Mouse (Mus musculus): Measurements from ENCODE around the gene Mpnd. TPM values are rescaled to one million over a fixed set of nuclear protein-coding genes. Genes with fewer than 3 reads are reported as not detected.

The Mpnd gene
- total RNA-seq, 2 experiments from 2014 or later = 31.6 to 36.9 TPM

DNA sequence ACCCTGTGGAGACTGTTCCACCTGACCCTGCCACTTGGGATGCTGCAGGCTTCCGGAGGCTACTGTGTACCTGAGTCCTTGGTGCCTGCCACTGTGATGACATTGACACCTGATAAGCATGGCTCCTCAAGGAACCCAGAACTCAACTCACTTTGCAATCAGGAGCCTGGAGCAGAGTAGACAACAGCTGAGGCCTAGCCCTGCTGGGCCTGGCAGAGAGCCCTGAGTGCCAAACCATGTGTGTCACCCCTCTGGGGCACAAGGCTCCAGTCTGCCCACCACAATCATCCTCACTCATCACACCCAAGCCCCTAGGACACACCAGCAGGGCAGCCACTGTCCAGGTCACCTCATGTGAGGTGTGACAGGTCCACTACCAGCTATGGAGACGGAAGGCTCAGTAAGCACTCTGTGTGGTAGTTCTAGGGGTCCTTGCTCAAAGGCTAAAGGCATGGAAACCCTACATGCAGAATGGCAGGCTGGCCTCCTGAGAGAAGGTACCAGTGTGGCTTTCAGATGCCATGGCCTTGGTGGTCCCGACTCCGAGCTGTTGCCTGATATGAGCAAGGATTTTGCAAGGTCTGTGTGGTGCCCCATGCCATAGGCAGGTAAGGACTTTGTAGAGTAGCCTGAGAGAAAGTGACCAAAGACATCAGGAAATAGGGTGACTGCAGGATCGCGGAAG is 15.0 kb downstream of the Mpnd start:
- no peak for DNase-seq

DNA sequence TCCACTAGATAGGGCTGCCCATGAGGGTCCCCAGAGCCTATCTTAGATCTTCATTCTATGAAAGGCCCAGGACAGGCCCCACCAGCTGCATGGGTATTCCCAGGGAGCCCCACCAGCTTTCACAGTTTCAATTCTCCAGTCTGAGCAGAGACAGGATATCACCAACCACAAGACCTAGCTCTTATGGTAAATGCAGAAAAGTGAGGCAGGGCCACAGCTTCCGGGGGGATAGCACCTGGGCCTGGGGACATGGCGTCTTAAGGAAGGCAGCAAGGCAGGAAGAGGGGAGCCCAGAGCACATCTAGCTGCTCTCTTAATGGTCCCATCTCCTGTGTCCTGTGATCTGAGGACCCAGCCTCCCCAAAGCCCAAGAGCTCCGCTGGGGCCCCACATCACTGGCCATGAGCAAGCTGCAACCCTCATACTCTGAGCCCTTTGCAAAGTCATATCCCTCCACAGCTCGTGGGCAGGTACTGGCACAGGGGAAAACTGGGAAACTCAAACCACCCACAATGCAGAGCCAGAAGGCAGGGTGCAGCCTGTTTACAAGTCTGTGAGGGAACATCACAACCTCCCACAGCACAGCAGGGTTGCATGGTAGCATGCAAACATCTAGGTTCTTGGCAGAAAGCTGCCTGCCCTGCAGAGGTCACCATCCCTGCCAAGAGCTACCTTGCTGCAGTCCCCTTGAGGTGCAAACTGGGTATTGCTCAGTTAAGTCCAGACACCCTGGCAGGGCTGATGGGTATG is 15.8 kb downstream of the Mpnd start:
- DNase-seq = no peak

DNA sequence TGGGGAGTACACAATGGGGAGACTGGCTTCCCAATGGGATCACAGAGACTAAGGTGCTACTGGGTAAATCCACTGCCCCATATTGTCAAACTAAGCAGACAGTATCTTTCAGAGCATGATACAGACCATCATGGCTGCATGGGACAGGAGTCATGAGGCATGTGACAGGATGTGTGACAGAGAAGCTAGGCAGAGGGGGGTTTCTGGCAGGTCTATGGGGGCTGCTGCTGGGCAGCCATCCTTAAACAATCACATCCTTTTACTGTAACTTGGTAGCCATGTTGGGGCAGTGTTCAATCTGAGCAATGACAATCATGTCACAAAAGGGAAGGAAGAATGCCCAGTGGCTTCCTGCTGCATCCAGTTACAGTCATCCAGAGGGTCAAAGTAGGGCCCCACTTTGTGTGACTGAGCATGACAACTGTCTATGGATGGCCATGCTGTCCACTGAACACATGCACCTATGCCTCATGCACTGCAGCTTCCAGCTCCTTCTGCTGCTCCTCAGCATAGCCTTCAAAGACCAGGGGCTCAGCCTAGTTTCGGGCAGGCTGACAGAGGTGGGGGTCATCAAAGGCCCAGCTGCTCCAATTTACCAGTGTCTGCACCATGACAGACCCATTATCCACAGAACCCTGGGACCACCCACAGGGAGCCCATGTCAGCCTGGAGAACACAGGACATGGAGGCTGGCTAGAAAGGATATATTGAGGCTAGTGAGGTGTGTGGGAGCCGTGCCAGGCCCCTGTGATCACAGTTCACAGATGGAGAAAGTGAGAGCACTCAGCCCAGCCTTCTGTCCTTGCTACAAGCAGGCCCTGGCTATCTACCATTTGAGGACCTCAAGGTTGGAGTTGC is 16.8 kb downstream of the Mpnd start:
- DNase-seq = no peak

DNA sequence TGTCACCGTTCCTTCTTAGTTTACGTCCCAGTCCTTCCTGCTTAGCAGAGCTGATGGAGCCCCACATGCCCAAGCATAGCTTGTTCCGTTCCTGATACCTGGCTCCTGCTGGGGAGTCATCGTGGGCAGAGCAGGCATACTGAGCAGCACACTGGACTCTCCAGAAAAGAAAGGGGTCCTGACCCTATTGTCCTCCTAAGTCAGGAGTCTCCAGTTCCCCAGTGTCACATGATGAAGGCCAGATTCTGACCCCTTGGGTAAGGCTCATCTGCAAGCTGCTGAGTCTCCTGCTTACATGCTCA is 17.4 kb downstream of the Mpnd start:
- no peak for DNase-seq

DNA sequence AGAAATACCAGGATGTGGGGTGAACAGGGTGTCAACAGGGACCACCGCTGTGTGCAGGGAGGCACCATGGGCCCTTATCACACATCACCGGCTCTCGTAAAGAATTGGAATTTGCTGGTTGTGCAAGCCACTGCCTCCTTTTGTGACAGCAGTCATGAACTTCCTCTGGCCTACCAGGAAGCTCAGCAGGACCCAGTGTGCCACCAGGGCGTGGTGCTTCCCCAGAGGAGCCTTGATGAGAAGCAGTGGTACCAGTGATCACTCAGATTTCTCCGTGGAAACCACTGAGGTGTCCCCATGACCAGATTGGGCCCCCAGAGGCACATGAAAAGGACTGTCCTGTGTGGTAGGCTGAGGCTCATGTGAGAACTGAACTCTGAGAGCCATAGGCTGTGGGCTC is 17.9 kb downstream of the Mpnd start:
- no peak for DNase-seq

DNA sequence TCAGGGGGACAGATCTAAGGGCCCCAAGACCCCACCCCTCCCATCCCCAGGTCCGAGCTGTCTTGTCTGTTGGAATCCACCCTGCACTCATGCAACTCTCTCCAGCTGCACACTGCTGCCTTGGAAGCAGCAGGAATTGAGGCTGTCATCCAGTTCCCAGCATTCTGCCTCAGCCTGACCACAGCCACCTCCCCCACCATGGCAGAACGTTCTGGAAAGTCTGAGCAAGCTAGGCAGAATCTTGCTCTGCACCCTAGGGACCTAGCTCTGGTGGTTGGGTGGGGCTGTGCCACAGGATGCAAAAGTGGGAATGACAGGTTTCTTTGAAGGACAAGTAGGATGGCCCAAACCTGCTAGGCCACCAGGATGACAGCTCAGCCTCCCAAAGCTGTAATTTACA is 19.0 kb downstream of the Mpnd start:
- DNase-seq = no peak

DNA sequence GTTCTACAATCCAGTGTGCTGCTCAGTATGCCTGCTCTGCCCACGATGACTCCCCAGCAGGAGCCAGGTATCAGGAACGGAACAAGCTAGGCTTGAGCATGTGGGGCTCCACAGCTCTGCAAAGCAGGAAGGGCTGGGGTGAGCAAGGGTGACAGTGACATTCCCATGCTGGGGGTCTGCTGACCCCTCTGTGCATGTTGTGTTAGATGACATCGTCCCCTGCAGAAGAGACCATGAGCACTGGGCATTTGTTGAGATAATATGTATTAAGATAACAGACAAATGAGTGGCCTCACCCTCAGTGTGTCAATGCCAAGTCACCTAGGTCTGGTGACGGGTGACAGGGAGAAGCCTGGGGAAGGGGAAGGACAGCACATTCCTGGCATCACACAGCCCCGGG is 19.4 kb downstream of the Mpnd start:
- DNase-seq = no peak

DNA sequence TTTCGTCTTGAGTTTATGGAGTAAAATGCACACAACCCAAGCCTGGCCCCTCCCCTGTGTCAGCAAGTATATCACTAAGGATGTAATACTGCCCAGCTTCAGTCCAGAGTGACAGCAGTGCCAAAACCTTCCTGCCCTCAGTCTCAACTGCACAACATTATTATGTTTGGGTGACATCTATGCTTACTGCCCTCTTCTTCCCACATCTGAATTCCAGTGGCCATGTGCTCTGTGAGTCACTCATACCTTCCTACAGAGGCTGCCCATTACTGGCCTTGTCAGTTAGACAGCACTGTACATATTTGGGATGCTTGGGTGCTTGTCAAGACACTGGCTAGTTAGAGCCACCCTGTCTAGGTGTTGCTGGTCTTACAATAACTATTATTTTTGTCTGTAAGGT is 20.8 kb downstream of the Mpnd start:
- DNase-seq = no peak

DNA sequence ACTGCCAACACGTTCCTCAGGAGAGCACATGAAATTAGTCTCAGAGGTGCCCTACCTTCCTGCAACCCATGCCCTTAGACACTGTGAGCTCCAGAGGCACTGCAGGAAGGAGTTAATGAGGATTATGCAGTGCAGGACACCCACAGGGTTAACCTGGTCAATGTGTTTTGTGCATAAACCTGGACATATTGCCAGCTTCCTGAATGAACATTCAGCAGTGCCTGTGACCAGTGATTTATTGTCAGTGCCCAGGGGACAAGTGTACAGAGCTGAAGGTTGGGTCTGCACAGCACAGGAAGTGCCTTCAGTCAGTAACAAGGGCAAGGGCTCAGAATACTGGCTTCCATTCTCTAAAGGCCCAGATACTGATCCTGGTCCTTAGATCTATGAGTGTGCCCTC is 21.4 kb downstream of the Mpnd start:
- DNase-seq = no peak

DNA sequence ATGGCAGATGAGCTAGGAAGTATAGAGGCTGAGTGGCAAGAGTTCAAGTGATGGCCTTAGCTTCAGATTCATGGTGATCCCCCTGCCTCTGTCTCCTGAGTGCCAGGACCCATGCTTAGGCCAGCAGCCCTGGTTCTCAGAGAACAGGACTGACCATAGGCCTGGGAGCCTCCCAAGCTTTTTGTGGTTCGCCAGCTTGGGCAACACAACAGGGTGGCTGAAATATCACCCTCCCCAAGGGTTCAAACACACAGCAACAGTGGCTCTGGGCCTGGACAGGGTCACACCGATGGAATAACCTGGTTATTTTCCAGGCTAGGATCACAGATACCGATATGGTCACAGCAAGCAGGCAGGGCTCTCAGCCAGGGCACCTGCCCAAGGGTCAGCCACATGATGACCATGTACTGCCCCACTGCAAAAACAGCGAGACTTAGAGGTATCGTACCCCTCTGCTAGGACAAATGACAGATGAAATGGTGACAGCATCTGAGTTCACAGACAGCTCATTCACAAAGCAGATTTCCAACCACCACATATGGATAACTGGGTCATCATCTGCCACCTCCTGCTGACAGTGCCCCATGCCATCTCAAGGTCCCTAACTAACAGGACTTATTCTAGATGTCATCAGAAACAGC is 22.4 kb downstream of the Mpnd start:
- DNase-seq = no peak

DNA sequence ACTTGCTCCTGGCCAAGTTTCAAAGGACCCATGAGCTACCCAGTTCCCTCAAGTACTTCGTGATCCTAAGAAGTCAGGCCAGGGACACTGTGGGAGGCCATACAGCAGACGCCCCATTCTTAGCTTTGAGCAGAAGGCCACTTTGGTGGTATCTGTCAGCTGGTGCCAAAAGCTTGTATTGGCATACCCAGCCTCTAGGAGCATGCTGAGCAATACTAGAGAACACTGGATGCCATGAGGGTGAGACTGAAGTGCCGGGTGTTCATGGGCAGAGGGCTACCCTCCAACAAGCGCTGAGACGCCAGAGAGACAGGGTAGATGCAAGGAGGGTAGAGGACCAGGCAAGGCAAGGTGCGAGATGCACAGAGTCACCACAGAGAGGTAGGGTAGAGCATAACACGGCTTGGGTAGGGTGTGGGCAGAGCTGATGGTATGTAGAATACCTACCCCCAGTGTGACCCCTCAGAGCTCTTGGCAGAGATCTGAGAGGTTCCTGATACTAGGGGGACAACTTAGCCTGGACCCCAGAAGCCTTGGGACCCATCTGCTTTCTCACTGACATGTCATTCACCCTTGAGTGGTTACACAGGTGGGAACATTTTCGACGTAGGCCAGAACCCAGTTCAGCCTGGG is 24.8 kb downstream of the Mpnd start:
- DNase-seq = no peak

DNA sequence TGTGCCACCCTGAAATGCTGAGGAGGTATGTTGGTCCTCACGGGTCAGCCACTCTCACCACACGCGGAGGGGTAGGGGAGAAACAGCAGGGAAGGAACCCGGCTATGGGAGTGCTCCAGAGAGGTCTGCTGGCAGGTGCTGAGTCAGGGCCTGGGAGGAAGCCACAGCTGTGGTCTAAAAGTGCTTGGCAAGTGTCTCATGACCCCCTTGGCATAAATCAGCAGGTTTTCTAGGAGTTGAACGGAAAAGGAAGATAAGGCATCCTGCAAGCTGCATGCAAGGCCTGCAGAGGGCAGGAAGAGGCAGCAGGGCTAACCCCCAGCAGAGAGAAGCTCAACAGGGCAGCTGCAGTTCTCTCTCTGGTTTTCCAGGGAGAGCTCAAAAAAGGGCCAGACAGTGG is 25.4 kb downstream of the Mpnd start:
- DNase-seq = no peak

DNA sequence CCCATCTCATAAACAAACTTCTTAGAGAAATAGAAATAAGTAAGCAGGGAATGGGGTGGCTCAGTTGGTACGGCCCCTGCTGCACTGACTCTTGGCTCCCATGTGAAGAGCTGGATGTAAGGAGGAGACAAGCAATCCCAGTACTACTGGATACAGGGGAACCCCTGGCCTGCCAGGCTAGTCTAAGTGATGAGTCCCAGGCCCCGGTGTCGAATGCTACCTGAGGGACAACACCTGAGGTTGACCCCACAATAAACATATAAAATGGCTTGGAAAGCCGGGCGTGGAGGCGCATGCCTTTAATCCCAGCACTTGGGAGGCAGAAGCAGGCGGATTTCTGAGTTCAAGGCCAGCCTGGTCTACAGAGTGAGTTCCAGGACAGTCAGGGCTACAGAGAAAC is 25.9 kb downstream of the Mpnd start:
- DNase-seq = no peak

DNA sequence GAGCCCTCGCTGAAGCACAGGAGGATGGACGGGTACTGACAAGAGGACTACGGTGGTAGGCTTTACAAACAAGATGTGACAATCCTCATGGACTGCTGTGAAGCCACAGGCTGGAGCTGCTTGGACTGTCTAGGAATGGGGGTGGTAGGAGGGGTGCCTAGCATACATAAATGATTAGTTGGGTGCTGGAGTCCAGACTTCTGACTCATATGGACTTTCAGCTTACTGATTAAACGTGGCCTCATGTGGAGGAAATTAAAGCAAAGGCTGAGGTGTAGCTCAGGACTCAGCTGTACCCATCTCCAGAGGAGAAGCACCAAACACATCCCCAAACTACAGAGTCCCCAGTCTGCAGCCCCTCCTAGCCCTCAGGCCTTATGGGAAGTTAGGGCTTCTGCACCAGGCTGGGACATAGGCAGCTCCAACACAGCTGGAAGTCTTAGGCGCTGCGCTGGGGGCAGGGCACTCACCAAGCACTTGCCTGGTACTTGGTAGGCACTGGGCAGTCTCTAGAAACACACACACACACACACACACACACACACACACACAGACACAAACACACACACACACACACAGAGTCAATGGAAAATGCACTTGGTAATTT is 26.7 kb downstream of the Mpnd start:
- no peak for DNase-seq

DNA sequence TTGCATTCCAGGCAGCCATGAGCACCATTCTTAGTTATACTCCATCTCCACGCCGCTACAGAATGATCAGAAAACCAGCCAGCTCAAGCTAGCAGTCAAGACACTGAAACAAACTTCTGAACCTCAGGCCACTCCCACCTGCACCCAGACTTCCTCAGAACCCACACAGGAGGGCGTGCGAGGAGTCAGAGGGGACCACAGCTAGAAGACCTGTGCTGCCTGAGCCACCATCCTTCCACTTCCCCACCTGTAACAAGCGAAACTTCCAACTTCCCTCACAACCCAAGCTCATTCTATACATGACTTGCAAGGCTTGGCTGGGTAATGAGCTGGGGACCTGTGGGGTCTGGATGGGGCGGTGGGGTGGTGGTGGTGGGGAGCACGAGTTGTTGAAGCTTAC is 27.3 kb downstream of the Mpnd start:
- DNase-seq = no peak

DNA sequence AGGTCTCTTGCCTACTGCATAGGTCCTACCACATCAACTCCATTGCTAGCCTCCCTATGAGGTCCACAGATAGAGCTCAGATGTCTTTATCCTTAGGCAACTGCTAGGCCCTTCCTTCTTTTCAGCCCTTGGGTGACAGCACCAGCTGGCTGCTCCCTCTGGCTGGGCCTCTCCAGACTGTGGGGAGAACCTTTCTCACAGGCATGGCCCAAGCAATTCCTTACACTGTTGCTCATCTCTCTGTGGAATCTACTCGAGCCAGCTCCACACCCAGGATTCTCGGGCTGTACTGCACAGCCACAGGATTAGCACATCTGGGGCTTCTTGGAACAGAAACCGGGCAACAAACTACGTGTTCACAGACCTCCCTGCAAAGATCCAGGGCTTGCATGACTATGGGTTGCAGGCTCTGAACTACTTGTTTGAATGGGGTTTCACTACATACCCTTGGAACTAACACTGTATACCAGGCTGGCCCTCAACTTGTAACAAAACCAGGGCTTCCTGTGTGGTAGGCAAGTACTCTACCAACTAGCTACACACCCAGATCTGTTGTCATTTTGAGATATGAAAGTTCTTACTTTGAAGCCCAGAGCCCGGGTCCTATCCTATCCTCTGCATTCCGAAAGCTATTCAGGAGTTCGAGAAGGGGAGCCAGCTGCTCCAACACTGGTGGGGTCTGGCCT is 28.7 kb downstream of the Mpnd start:
- DNase-seq = no peak

DNA sequence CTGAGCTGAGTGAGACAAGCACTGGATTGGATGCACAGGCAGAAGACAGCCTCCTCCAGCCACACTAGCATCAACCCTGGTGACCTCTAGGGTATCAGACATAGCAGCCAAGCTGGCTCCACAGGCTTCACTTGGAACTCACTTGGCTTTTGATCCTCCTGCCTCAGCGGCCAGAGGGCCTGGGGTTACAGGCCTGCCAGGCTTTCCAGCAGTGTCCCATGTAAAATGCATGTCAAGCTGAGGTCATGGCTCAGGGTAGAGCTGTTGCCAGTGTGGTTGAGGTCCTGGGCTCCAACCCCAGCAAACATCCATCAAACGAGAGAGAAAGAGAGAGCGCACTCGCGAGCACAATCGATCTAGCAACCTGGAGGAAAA is 29.2 kb downstream of the Mpnd start:
- DNase-seq = no peak

DNA sequence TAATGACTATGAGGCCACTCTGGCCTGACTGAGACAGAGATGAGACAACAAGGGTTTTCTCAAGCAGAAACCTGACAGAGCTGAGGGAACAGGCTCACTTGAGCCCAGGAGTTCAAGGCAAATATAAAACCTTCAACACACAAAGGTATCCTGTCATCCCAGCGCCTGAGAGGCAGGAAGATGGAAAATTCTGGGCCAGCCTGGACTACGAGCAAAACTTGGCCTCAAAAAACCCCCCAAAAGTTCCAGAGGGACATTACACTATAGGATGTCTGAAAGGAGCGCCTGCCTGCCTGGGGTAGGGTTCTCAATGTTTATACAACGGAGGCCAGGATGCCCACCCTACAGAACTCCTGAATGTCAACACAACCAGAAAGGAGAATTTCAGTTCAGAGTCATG is 29.7 kb downstream of the Mpnd start:
- DNase-seq = no peak

DNA sequence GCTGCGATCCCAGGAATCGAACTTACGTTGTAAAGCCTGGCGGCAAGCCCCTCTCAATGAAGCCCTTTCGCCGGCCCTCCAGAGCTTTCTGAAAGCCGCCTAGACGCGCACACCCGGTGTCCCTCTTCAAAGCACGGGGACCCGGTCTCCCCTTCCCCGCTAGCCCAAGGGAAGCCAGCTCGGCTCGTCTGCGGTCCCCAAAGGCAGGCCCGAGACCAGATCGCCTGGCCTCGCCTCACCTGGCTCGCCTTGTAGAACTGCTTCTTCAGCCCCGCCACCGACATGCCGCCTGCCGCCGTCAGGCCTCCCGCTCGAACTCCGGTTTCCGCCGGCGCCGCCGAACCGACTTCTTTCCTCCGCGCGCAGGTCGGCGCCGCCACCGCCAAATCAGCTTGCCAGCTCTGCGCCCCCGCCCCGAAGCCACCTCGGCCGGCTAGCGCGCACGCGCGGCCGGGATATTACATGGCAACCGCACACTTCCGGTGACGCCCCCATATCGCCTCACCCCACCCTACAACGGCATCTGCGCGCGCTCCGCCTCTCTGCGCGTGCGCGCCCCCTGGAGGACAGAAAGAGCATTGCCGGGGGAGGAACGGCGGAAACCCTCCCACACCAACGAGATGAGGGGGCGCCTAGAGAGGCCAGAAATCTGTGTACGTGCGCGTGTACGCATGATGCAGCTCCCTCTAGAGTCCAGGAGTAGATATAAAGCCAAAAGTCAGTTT is 30.8 kb downstream of the Mpnd start, which contains the start of gene Sh3gl1:
Gene Sh3gl1, minus strand, starts transcription at position 460 of the 725 bp plus-strand sequence.
- DNase-seq = peak; percentile 99

DNA sequence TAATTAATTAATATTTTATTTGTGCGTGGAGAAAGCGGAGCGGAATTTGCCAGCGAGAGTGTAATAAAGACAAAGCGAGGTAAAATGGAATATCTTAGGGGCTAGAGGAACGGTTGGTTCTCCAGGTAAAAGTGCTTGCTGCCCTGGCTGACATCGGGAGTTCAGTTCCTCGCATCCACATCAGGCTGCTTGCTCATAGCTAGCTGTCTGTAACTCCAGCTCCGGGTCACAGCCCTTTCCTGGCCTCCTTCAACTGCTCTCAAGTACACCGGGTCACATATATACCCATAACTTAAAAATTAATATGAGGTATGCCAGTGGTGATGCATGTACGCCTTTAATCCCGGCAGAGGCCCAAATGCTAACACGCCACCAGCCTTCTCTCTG is 31.4 kb downstream of the Mpnd start:
- DNase-seq = no peak

All from gastrocnemius, postnatal 10 days (tissue).